Mouse (Mus musculus) kidney, adult 18-20 months (tissue): ENCODE data around the gene Ptgs1.

ENCODE experiments used
- DNase-seq: peaks from one replicate; pipeline ENCODE4 v3.0.0; 2021

Ptgs1 gene

DNA sequence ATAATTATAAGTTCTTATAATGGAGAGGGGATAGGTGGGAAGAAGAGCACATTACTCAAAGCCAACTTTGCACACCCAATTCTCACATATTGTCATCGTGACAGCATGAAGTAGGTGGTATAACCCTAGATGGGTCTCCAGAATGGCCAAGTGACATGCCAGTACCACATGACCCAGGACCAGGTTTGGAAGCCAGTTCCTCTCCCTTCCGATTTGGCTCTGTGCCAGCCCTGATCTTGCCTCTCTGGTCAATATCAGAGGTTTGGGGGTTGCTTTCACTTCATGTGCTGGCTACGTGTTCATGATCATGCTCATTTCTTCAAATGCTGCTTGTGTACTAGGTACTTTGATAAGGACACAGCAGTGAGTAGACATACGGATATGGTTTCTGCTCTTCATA lies 22.3 kb downstream of the Ptgs1 start:
- DNase-seq: no peak

DNA sequence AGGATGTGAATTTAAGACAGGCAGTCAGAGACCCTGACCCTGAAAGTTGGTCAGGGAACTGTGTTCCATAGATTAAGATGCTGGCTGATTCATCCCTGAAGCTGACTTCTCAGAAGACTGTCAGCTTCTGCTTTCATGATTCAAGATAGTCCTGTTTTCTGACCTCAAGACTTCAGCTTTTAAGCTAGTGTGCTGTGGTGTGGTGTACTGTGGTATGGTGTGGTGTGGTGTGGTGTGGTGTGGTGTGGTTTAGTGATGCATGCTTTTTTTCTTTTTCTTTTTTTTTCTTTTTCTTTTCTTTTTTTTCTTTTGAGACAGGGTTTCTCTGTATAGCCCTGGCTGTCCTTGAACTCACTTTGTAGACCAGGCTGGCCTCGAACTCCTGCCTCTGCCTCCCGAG lies 24.2 kb downstream of the Ptgs1 start:
- no peak for DNase-seq

DNA sequence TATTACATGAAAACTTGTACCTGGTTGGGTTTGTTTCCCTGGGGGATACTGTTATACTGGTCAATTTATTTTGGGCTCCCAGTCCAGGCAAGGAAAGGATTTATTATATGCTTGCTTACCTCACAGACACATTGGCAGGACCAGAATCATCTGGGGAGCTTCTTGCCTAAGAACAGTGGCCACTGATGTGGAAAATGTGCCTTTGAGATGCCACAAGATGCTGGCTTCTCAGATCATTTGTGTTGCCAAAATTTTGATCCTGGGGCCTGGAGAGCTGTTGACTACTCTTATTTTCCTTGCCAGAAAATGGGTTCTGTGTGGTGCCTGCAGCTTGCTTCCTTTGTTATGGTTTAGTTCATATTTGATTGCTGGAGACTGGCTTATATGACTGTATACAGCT lies 26.7 kb downstream of the Ptgs1 start:
- no peak for DNase-seq

DNA sequence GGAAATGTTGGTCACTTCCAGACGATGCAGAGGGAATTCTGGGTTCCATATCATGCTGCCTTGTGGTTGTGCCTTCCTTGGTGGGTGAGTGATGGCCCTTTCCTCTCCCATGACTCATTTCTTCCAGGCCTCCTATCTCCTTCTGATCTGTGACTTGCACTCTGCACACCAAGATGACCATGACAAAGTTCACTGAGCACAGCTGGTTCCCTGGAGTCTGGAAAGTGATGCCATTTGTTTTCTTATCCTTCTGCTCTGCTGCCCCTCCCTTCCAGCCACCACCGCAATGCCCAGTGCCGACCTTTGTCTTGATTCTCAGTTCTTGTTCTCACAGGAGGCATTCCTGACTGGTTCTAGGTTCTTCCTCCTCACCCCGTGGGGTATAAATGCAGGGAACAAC lies 29.2 kb downstream of the Ptgs1 start:
- DNase-seq: no peak

DNA sequence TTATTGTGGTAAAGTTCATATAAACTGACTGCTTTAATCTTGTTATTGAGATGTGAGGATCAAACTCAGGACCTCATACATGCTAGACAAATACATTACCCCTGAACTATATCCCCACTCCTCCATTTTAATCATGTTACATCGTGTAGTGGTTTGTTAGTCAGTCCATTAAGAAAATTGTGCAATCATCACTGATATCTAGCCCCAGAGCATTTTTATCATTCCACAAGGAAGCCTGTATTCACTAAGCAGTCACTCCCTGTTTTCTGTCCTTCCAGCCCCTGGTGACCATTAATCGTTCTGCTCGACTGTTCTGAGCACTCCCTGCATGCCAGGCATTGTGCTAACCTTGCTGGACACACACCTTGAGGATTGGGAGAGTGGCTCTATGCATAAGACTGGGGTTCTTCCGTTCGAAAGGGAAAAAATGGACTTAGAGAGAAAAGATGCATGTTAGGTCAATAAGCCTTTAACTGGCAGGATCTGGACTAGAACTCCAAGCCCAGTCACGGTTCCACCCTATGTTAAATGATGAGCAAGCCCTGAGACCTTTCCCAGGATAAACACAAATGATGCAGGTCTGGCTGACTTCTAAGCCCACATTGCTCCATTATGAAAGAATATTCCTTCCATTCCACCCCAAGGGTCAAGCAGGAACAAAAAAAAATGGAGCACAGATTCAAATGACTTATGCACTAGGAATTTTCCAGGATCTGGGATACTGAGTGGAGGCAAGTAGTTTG lies 29.7 kb downstream of the Ptgs1 start:
- no peak for DNase-seq

DNA sequence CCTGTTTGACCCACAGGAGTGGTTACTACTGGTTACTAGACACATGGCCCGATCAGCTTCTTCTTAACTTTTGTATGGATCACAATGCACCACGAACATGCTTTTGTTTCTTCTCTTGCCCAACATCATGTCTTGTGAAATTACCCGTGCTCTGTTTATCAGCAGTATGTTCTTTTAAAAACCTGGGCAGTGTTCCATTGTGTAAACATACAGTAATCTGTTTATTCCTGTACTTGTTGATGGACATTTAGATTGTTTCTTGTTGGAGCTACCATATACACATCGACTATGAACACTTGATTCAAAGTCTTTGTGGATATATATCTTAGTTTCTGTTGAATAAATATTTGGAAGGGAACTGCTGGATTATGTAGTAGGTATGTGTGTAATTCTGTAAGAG lies 31.8 kb downstream of the Ptgs1 start:
- DNase-seq: no peak

DNA sequence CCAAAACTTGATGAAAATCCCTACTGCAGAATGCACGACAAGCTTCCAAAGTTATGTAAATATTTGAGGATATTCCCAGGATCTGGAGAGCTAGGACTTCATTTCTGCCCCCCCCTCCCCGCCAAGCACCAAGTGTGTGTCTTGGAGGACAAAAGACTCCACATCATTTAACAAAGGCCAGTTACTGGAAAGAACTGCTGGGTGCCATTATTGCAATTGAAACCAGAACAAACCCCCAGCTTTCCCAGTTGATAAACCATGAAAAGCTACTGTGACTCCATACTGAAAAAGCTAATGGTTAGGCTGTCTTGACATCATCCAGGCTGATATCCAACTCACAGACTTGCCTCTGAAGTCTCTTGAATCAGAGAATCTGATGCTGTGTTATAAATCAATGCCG lies 39.2 kb downstream of the Ptgs1 start:
- no peak for DNase-seq

DNA sequence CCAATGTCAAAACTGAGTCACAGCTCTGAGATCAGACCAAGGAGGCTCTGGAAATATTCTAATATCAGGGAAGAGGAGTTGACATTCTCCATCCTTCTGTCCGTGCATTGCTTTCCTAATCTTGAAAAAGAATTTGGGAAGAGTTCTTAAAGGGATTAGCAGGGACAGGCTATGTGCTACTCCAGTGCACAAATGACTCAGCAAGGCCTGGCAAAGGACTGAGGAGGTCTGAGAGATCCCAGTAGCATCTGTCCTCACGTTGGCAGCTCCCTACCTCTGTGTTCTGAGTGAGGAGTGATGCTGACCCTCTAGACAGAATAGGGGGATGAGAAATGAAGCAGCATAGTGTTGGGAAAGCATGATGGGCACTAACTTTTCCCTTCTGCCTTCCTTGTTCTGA lies 40.0 kb downstream of the Ptgs1 start:
- DNase-seq: no peak

DNA sequence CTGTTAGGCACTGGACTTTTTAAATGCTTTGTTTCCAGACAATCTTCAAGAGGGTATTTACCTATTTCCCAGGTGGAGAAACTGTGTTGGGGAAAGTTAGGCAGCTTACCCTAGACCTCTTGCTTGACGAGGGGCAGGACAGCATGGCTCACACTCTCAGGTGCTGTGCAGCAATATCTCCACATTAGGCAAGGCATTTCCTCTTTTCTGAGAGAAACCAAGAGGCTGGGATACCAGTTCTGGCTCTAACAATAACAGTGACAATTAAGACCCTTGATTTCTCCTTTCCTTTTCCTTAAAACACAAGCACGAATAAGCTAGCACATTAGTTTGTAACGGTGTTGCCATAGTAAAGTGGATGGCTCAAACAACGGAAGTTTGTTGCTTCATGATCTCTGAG lies 40.9 kb downstream of the Ptgs1 start:
- DNase-seq: no peak

DNA sequence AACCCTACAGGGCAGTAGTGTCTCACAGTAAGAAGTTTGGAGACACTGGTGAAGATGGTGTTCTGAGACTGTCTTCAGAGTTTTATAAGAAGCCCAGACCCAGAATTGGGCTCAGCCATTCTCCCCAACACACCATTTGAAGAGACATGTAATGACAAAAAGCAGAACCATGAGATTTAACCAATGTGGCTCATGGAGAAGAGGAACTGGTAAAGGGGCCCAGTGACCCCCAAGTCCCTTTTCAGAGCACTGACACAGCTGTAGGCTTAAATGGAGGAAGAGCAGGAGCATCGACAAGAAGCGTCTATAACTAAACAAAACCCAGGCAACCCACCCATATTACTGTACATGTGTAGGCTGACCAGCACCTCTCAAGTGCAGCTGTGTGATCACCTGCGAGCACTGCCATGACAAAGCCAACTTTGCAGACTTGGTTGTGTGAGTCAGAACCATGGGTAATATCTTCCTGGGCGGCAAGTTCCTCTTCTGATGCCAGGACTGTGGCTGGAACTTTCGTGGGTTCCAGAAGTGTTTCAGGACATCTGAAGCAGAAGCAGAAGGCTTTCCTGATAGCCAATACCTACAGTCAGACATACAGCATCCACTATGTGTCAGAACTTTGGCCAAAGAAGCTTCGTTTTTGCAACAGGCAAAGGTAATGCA lies 42.2 kb downstream of the Ptgs1 start:
- DNase-seq: no peak

DNA sequence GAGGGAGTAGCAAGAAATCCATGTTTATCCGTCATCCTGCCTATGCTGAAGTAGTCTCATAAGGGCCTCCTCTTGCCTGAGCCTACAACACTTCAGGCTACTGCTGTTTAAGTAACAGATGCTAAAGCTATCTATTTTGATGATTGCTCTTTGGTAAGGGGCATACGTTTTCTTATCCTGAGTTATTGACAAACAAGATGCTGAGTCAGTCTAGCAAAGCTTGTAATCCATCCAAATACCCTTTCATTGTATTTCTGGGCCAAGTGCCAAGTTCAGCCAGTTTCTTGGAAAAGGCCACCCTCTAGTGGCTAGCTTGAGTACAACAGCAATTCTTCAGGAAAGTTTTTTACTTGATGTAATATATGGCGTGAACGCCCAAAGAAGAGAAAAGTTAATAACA lies 46.2 kb downstream of the Ptgs1 start:
- DNase-seq: peak; percentile 64

DNA sequence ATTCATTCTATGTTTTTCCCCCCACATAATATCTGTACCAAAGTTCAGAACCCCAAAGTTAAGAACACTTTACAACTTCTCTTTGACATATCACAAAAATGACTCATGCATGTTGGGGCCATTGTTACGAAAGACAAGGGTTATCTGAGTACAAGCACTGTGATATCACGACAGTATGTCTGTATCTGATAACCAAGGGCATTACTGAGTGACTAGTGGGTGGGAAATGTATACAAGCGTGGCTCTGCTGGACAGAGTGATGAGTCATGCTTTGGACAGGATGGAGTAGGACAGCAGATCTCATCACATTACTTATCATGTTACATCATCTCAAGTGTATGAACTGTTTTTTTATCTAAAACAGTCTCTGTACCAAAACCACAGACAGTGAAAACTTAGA lies 48.5 kb downstream of the Ptgs1 start:
- DNase-seq: no peak

DNA sequence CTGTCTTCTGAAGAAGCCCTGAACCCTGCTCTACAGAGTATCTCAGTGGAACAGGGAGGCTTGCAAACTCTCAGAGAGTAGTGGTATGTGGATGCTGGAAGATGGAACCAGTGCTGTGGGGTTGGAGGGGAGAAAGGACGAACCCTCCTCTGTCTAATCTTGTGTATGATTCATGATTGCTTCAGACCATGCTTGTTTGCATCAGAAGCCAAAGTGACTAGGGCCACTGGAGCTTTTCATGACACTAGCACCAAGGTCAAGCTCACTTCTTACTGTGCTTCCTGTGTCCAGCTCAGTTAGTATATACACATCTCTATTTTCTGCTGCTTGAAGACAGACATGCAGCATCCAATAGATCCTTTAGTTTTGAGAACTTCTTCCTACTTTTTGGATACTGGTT lies 50.9 kb downstream of the Ptgs1 start:
- no peak for DNase-seq

DNA sequence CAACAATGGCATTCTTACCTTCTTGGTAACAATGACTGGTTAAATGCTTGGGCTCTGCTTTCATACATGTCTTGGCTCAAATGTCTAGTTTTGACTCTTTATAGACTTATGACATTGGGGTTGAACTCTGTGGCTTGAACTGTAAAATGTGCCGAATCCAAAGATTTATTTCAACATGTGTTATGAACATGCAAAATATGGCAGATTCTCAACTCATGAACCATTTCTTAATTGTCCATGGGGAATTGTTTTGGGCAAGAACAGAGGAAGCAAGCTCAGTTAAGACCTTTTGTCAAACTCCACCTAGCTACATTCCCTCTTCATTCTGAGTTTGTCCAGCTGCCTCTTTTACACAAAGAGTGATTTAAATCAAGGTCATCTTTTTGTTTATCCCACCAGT lies 52.1 kb downstream of the Ptgs1 start:
- DNase-seq: no peak
